Mouse (Mus musculus): ENCODE measurements at regions not wholly inside any gene's neighbourhood (a gene's known extent, or its start where the extent isn't known, plus 50 kb on each side); places are given as distances from the start of the nearest gene placed in this dataset.

GRCm38 (mm10) chr13:106332025-106332424 is 604.7 kb downstream of the Ipo11 start:
- TF ChIP-seq CTCF (IDR thresholded peaks at IDR 0.05; ENCODE audit: low read depth) (no peak), EP300 (IDR thresholded peaks at IDR 0.05; ENCODE audit: low read depth) (no peak)
